Mouse (Mus musculus): Measurements from ENCODE around the gene Arid4b. TPM values are rescaled to one million over a fixed set of nuclear protein-coding genes. Genes with fewer than 3 reads are reported as not detected.

Gene Arid4b
- polyA plus RNA-seq (2012; rRNA removed), result 5.8 and 6.5 TPM in 2 replicates

GRCm38 (mm10) chr13:14063013-14063941 is at the start of gene Arid4b, which contains the start of gene Ggps1:
Gene Arid4b (plus strand): TSS chr13:14063232.
Gene Ggps1 (minus strand): TSS chr13:14063488.

GRCm38 (mm10) chr13:14039292-14039965 is 23.6 kb upstream of the Arid4b start, which contains the start of gene Tbce:
Gene Tbce (minus strand): TSS chr13:14039638.

Other genes with a start within 250 kb of the Arid4b start
- gene B3galnt2, start 108.8 kb upstream of the Arid4b start, polyA plus RNA-seq (2012; rRNA removed), result 16.4 and 21.4 TPM in 2 replicates
- 29.6 and 30.9 TPM in 2 replicates for gene Tbce, start 23.6 kb upstream of the Arid4b start, polyA plus RNA-seq (2012; rRNA removed)
- 7.3 and 8.1 TPM in 2 replicates for gene Ggps1, start 256 bp downstream of the Arid4b start, polyA plus RNA-seq (2012; rRNA removed)